Mouse (Mus musculus): ENCODE data around the gene Tnfrsf19.

DNA sequence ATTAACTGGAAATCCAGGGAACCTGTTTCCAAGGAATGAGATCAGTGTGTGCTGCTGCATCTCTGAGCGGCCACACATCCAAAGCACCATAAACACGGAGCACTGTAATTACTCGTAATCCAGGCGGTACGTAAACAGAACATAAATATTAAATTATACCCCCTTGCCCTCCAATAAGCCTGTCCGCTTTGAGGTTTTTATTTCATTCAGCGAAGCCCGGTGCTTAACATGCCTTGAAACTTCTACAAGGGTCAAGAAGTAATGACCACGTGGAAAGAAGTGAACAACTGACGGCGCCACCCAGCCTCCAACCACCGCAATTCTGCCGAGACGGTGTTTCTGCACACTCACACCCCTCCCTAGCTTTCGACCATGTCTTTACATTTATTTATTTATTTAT lies 31.7 kb downstream of the Tnfrsf19 start:
- TF ChIP-seq CTCF (conservative IDR thresholded peaks at IDR 0.05; ENCODE audit: insufficient read depth, insufficient read length, low read depth, low read length): no peak
- no peak for TF ChIP-seq POLR2A (IDR thresholded peaks at IDR 0.05; ENCODE audit: low read depth, low read length)

Data from kidney, adult 2 months (tissue).